Mouse (Mus musculus) MEL (cell line): Measurements from ENCODE around the gene Sp6. TPM values are rescaled to one million over a fixed set of nuclear protein-coding genes. Genes with fewer than 3 reads are reported as not detected.

Experiments
- DNase-seq: peaks from one replicate; pipeline ENCODE4 v3.0.0; 2011; ENCODE audit warnings: low read depth, low spot score
- H3K27ac ChIP-seq: 2 replicates; pipeline ENCODE4 v1.5.1; 2012; ENCODE audit warnings: low read depth, mild to moderate bottlenecking, control low read depth, low read length, moderate library complexity; ENCODE audit not compliant: control insufficient read depth
- H3K27me3 ChIP-seq, 2 experiments: fragments of 150-350 bp in 1 of 2; sonication (generic) in 1 of 2; 2 replicates each; pipeline ENCODE4 v1.6.1; 2012; ENCODE audit warnings: low read length in 2 of 2, mild to moderate bottlenecking in 2 of 2, improper control_type of control experiment in 1 of 2, moderate library complexity in 1 of 2; ENCODE audit not compliant: insufficient read depth in 2 of 2, control insufficient read depth in 1 of 2
- H3K36me3 ChIP-seq, 2 experiments: 2 replicates each; pipeline ENCODE4 v1.6.1; 2012 to 2014; ENCODE audit warnings: low read length in 2 of 2, improper control_type of control experiment in 1 of 2, inconsistent platforms in 1 of 2, mild to moderate bottlenecking in 1 of 2; ENCODE audit not compliant: insufficient read depth in 2 of 2, control insufficient read depth in 1 of 2
- H3K4me1 ChIP-seq, 2 experiments: fragments of 150-350 bp in 1 of 2; sonication (generic) in 1 of 2; 2 replicates each; pipeline ENCODE4 v1.6.1; 2012; ENCODE audit warnings: low read length in 2 of 2, improper control_type of control experiment in 1 of 2, mild to moderate bottlenecking in 1 of 2; ENCODE audit not compliant: insufficient read depth in 2 of 2, control insufficient read depth in 1 of 2
- H3K4me3 ChIP-seq, 2 experiments: fragments of 150-350 bp in 1 of 2; sonication (generic) in 1 of 2; 2 replicates each; pipeline ENCODE4 v1.5.1; 2012; ENCODE audit warnings: low read depth in 2 of 2, low read length in 2 of 2, mild to moderate bottlenecking in 2 of 2, moderate library complexity in 2 of 2, control low read depth in 1 of 2, improper control_type of control experiment in 1 of 2; ENCODE audit not compliant: control insufficient read depth in 1 of 2, insufficient read depth in 1 of 2
- H3K79me2 ChIP-seq: 2 replicates; pipeline ENCODE4 v1.6.1; 2012; ENCODE audit warnings: mild to moderate bottlenecking, low read length, moderate library complexity; ENCODE audit not compliant: control insufficient read depth, poor library complexity, insufficient read depth
- H3K9ac ChIP-seq: 2 replicates; pipeline ENCODE4 v1.6.1; 2012; ENCODE audit warnings: low read depth, mild to moderate bottlenecking, control low read depth, low read length, moderate library complexity; ENCODE audit not compliant: control insufficient read depth, poor library complexity, severe bottlenecking
- H3K9me3 ChIP-seq: fragments of 150-350 bp; sonication (generic); replicated peaks from 2 replicates; pipeline ENCODE4 v1.6.1; 2012; ENCODE audit warnings: mild to moderate bottlenecking, low read length, improper control_type of control experiment, moderate library complexity; ENCODE audit not compliant: insufficient read depth
- CHD1 ChIP-seq: IDR thresholded peaks from 2 replicates; pipeline ENCODE4 v1.6.1; 2012; ENCODE audit warnings: low read depth, mild to moderate bottlenecking, inconsistent platforms, low read length, improper control_type of control experiment
- CHD2 ChIP-seq: IDR thresholded peaks from 2 replicates; pipeline ENCODE4 v1.6.1; 2011; ENCODE audit warnings: low read length, improper control_type of control experiment
- MAFK ChIP-seq: IDR thresholded peaks from 2 replicates; pipeline ENCODE4 v1.6.1; 2011; ENCODE audit warnings: low read depth, mild to moderate bottlenecking, low read length, improper control_type of control experiment, borderline replicate concordance
- MAZ ChIP-seq: IDR thresholded peaks from 2 replicates; pipeline ENCODE4 v1.6.1; 2012; ENCODE audit warnings: low read depth, mild to moderate bottlenecking, inconsistent platforms, low read length, improper control_type of control experiment
- MYB ChIP-seq: IDR thresholded peaks from 2 replicates; pipeline ENCODE4 v1.6.1; 2011; ENCODE audit warnings: mild to moderate bottlenecking, low read depth, low read length, improper control_type of control experiment
- MYC ChIP-seq: IDR thresholded peaks from 2 replicates; pipeline ENCODE4 v1.6.1; 2011; ENCODE audit warnings: low read depth, mild to moderate bottlenecking, low read length, improper control_type of control experiment, moderate library complexity
- NRF1 ChIP-seq: IDR thresholded peaks from 2 replicates; pipeline ENCODE4 v1.6.1; 2014; ENCODE audit warnings: low read depth, mild to moderate bottlenecking, inconsistent platforms, low read length, improper control_type of control experiment, moderate library complexity; ENCODE audit not compliant: poor library complexity, insufficient read depth, severe bottlenecking
- RAD21 ChIP-seq: IDR thresholded peaks from 2 replicates; pipeline ENCODE4 v1.6.1; 2011; ENCODE audit warnings: mild to moderate bottlenecking, low read depth, low read length, improper control_type of control experiment
- RCOR1 ChIP-seq: IDR thresholded peaks from 2 replicates; pipeline ENCODE4 v1.6.1; 2012; ENCODE audit warnings: low read depth, mild to moderate bottlenecking, inconsistent platforms, low read length, improper control_type of control experiment
- SIN3A ChIP-seq: IDR thresholded peaks from 2 replicates; pipeline ENCODE4 v1.6.1; 2012; ENCODE audit warnings: low read length, improper control_type of control experiment, inconsistent platforms
- TAL1 ChIP-seq: IDR thresholded peaks from 2 replicates; pipeline ENCODE4 v1.6.1; 2012; ENCODE audit warnings: mild to moderate bottlenecking, inconsistent platforms, low read length, moderate library complexity, mixed read lengths
- UBTF ChIP-seq: IDR thresholded peaks from 2 replicates; pipeline ENCODE4 v1.6.1; 2012; ENCODE audit warnings: low read depth, mild to moderate bottlenecking, inconsistent platforms, low read length, improper control_type of control experiment, moderate library complexity, borderline replicate concordance; ENCODE audit not compliant: insufficient read depth
- ZC3H11A ChIP-seq: IDR thresholded peaks from 2 replicates; pipeline ENCODE4 v1.6.1; 2012; ENCODE audit warnings: low read depth, mild to moderate bottlenecking, inconsistent platforms, low read length, improper control_type of control experiment
- ZKSCAN1 ChIP-seq: IDR thresholded peaks from 2 replicates; pipeline ENCODE4 v1.6.1; 2012; ENCODE audit warnings: low read depth, mild to moderate bottlenecking, inconsistent platforms, low read length, improper control_type of control experiment, moderate library complexity
- ZMIZ1 ChIP-seq: IDR thresholded peaks from 2 replicates; pipeline ENCODE4 v1.6.1; 2012; ENCODE audit warnings: low read depth, mild to moderate bottlenecking, inconsistent platforms, low read length, improper control_type of control experiment, moderate library complexity
- polyA plus RNA-seq, 2 experiments: library from polyadenylated mRNA; stranded (reverse) in 1 of 2; unstranded in 1 of 2; fragments of >175 nt in 1 of 2; fragments of >200 nt in 1 of 2; gene quantifications; 2 replicates each; pipeline versions ENCODE4 v1.2.1 to v1.2.4; 2012; ENCODE audit warnings: low replicate concordance in 2 of 2, low read depth in 1 of 2; ENCODE audit not compliant: insufficient read length in 2 of 2, insufficient read depth in 1 of 2, missing spikeins in 1 of 2
- total RNA-seq: library from RNA; depleted of rRNA; stranded (reverse); fragments of 300-350 nt; gene quantifications from 2 replicates; pipeline ENCODE4 v1.2.3, GENCODE M21; 2012

The Sp6 gene
- total and polyA plus RNA-seq, 3 experiments: 0.04 TPM; not detected in 2

GRCm38 (mm10) chr11:96992722-96993311 is 20.4 kb upstream of the Sp6 start (continued):
- TF ChIP-seq SIN3A (peak; percentile 86), CHD1 (no peak), UBTF (no peak), MYC (peak; percentile 81; the same call in 1 of the 2 replicates), ZMIZ1 (no peak), ZKSCAN1 (no peak)
- TF ChIP-seq, all 39 proteins: peak for 16

- Histone ChIP-seq H3K9ac (no peak overlapping the region), H3K27ac (no peak overlapping the region), H3K27me3 (peaks cover 2 to 10% of the 10 kb centered on the region in 2 experiments; a peak in 3 of 4 replicates), H3K36me3 (peaks cover 0 to 15% of the 10 kb centered on the region in 2 experiments; a peak in 2 of 4 replicates), H3K4me3 (no peak overlapping the region), H3K4me1 (peaks cover 0 to 14% of the 10 kb centered on the region in 2 experiments), H3K79me2 (no peaks in the 10 kb centered on the region), H3K9me3 (no peaks in the 10 kb centered on the region)
- no peak for DNase-seq
- TF ChIP-seq RCOR1 (no peak), MYC (no peak), RAD21 (no peak), ZC3H11A (no peak), MAFK (no peak), TAL1 (no peak), ZMIZ1 (no peak), MAZ (no peak), SIN3A (no peak), CHD2 (no peak), NRF1 (no peak), MYB (no peak)
Observed at GRCm38 (mm10) chr11:96995031-96995430, 18.2 kb upstream of the Sp6 start.
